Mouse (Mus musculus) C2C12 (cell line): ENCODE data around the gene Otop2.

Experiments
- CEBPB ChIP-seq: IDR thresholded peaks from one replicate; pipeline ENCODE4 v1.6.1; 2011; ENCODE audit warnings: low read depth, mild to moderate bottlenecking, control low read depth, moderate library complexity
- CTCF ChIP-seq: IDR thresholded peaks from one replicate; pipeline ENCODE4 v1.5.1; 2011; ENCODE audit not compliant: control insufficient read depth, insufficient read depth, insufficient read length
- FOSL1 ChIP-seq: IDR thresholded peaks from one replicate; pipeline ENCODE4 v1.8.0; 2011; ENCODE audit warnings: mild to moderate bottlenecking, low read length; ENCODE audit not compliant: poor library complexity, insufficient read depth, severe bottlenecking
- MAX ChIP-seq: IDR thresholded peaks from one replicate; pipeline ENCODE4 v1.6.1; 2011; ENCODE audit warnings: mild to moderate bottlenecking, control low read depth
- MYOD1 ChIP-seq: IDR thresholded peaks from one replicate; pipeline ENCODE4 v1.6.1; 2011; ENCODE audit warnings: low read depth; ENCODE audit not compliant: control insufficient read depth, insufficient read length
- MYOG ChIP-seq: IDR thresholded peaks from one replicate; pipeline ENCODE4 v1.6.1; 2011; ENCODE audit not compliant: control insufficient read depth, insufficient read length; ENCODE audit errors: extremely low read depth
- USF1 ChIP-seq: IDR thresholded peaks from one replicate; pipeline ENCODE4 v1.6.1; 2011; ENCODE audit warnings: low read depth, mild to moderate bottlenecking, control low read depth, moderate library complexity

GRCm38 (mm10) chr11:115372015-115372414 lies 65.1 kb downstream of the Otop2 start:
- TF ChIP-seq CTCF: no peak
- TF ChIP-seq MAX: no peak
- no peak for TF ChIP-seq CEBPB
- TF ChIP-seq MYOG: no peak
- no peak for TF ChIP-seq MYOD1
- no peak for TF ChIP-seq USF1
- TF ChIP-seq FOSL1: no peak
